Mouse (Mus musculus) retina, embryonic 14.5 days (tissue): ENCODE measurements around the gene Lta.
A peak's percentile ranks its signal among the peaks of the same experiment; 100 is the strongest.

ENCODE experiments used
- DNase-seq: peaks from one replicate; pipeline ENCODE4 v3.0.0-alpha.2; 2015; ENCODE audit warnings: low spot score

The Lta gene

DNA sequence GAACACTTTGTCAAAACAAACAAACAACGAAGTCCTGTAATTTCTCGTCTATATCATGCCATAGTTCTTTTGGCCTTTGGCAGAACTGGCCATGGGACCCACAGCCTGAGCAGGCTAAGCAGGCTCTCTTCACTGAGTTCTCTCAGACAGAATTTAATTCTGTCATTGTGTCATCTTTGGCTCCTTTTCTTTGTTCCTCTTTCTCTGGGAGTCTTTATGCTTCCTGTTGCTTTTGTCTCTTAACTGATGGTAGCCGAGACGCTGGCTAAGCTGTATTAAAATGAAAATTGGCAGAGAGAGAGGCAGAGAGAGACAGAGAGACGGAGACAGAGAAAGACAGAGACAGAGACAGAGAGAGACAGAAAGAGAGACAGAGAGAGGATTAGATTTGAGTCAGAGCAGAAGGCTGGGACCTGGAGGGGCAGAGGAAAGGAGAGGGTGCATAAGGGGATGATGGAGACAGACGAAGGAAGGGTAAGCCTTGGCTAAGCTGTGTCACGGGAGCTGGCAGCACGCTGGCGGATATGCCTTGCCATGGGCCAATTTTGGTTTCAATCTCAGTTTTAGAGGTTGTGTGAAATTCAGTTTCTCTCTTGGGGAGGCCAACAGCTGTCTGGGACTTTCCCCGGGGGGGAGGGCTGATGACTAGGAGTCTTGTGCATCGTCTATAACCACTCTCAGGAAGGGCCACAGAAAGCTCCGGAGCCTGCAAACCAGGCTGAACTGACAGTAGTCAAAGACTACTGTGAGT lies 4.8 kb upstream of the Lta start:
- no peak for DNase-seq

- no peak for DNase-seq
These were observed 224 bp upstream of the Lta start for GRCm38 (mm10) chr17:35205380-35205769.

DNA sequence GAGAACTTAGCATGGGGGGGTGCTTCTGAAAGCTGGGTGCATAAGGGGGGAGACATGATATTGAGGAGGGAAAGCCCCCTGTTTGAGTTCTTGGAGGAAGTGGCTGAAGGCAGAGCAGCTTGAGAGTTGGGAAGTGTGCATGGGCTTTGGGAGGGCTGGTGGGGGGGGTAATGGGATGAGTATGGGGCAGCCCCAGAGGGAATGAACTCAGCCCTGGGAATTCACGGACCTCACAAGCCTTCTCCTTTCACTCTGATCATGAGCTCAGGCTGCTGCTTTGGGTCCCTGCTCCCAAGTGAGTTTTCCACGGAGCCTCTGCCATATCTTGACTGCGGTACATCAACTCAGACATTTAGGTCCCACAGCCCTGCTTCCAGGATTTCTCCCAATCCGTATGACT lies 2.7 kb downstream of the Lta start:
- DNase-seq, result no peak

- no peak for DNase-seq
These were observed 3.4 kb downstream of the Lta start, which contains the start of gene Tnf for GRCm38 (mm10) chr17:35201787-35202186. Gene Tnf (minus strand): TSS chr17:35202007.

- no peak for DNase-seq
These were observed 4.0 kb downstream of the Lta start for GRCm38 (mm10) chr17:35201128-35201527.

DNA sequence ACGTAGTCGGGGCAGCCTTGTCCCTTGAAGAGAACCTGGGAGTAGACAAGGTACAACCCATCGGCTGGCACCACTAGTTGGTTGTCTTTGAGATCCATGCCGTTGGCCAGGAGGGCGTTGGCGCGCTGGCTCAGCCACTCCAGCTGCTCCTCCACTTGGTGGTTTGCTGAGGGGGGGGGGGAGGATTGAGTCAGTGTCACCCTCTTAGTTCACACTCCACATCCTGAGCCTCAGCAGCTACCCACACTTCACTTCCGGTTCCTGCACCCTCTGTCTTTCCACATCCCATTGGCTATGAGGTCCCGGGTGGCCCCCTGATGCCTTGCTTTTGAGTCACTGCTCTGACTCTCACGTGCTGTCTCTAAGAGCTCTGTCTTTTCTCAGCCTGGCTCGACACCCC lies 4.8 kb downstream of the Lta start:
- DNase-seq, result no peak

DNA sequence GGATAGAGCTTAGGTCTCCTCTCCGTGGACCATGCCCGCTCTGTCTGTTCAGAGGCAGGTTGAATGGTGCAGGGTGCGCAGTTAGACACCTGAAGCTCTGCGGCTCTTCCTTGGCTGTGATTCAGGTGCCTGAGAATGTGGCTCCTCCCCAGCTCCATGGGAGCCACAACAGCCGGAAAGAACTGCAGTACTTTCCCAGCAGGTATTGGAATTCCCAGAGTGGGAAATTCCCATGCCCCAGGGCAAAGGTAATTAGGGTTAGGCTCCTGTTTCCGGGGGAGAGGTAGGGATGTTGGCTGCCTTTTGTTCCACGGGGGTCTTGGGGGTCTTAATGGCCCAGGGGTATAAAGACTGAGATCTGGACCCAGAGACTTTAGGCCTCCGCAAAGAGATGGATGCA lies 6.2 kb downstream of the Lta start:
- no peak for DNase-seq

DNA sequence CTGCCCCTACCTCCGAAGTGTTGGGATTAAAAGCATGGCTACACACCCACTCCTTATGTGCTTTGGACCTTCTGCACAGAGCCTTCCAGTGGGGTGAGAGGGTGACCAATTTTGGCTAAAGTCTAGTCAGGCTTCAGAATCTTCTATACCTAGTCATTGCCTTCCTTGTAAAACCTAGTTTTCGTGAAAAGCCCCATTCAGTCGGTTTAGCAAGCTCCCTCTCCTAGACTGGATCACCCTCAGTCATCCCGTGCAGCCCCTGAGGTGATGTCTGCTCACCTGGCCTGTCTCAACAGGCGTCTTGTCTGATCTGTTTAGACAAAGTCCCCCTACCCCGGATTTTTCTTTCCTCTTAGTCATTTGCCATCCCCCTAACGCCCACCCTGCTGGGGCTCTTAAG lies 7.1 kb downstream of the Lta start:
- no peak for DNase-seq

- DNase-seq, result no peak
These were observed 8.0 kb downstream of the Lta start for GRCm38 (mm10) chr17:35197126-35197525.

GRCm38 (mm10) chr17:35196321-35196641 lies 8.9 kb downstream of the Lta start:
- DNase-seq, result no peak

DNA sequence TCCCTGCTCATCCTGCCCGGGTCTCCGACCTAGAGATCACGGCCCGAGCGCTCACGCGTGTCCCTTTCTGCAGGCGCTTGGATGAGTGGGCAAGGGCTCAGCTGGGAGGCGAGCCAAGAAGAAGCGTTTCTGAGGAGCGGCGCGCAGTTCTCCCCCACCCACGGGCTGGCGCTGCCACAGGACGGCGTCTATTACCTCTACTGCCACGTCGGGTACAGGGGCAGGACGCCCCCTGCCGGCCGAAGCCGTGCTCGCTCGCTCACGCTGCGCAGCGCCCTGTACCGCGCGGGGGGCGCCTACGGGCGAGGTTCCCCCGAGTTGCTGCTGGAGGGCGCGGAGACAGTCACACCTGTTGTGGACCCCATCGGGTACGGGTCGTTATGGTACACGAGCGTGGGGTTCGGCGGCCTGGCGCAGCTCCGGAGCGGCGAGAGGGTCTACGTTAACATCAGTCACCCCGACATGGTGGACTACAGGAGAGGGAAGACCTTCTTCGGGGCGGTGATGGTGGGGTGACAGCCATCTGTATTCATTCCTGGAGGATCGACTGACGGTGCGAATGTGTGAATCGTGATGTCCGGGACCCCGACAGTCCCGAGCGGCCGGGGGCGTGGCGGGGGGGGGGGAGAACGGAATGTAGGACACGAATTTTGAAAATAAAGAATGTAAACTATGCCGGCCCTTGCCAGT lies 9.4 kb downstream of the Lta start:
- peak; percentile 93 for DNase-seq

DNA sequence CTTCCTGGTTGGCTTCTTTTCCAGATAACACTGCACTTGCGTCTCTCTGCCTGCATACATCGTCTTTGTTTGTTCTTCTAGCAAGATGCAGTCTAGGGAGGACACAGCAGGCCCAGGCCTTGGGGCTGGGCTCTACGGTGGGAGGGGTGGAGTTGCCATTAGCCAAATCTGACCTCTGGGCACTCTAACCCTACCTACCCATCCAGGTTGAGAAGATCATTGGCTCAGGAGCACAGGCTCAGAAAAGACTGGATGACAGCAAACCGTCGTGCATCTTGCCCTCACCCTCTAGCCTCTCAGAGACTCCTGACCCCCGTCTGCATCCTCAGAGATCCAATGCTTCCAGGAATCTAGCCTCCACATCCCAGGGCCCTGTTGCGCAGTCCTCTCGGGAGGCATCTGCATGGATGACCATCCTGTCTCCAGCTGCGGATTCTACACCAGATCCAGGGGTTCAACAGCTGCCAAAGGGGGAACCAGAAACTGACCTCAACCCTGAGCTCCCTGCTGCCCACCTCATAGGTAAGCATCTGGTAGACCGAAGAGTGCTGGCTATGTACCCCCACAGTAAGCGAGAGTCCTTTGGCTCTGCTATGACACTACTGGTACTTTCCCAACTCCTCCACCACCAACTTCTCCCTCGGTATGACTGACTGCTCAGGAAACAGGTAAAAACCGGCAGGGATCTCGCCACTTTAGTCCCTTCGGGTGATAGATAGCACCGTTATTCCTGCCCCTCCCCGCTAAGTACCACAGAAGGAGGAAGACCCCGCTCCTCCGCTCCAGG lies 10.1 kb downstream of the Lta start:
- DNase-seq, result no peak

GRCm38 (mm10) chr17:35193881-35194843 lies 11.0 kb downstream of the Lta start, which contains the start of gene Ltb:
Gene Ltb (plus strand): TSS chr17:35194439.
- DNase-seq, result no peak

GRCm38 (mm10) chr17:35192924-35193323 lies 12.2 kb downstream of the Lta start:
- DNase-seq, result no peak

- no peak for DNase-seq
These were observed 13.4 kb downstream of the Lta start for GRCm38 (mm10) chr17:35191723-35192122.

GRCm38 (mm10) chr17:35190096-35190495 lies 15.1 kb downstream of the Lta start:
- DNase-seq, result no peak

GRCm38 (mm10) chr17:35189186-35189585 lies 16.0 kb downstream of the Lta start:
- no peak for DNase-seq

DNA sequence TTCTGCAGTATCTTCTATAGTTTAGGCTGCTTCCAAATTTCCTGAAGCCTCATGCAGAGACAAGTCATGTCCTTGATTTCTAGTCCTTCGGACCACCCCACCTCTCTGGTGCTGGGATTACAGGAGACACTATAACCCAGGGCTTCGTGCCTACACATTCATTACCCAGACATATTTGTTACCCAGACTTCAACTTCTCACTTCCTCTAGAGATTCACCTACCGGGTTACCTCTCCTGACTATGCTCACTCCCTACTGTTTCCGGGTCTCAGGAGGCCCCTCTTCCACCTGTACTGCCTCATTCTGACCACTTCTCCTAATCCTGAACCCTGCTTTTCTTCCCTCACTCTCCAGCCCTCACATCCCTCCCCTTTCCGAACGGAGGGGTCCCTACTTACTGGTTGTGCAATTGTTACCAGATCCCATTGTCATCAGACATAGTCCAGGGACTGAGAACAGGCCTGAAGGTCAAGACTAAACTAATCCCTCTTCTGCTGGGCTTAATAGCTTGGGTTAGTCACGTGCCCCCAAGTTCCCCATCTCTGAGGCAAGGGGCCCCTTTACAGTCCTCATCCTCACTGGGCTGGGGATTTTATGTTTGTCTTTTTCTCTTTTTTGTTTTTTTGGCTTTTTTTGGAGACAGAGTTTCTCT lies 17.1 kb downstream of the Lta start, which contains the start of gene Lst1:
Lst1 (minus strand) TSS at position 481 of the 652 bp plus-strand sequence.
- no peak for DNase-seq

DNA sequence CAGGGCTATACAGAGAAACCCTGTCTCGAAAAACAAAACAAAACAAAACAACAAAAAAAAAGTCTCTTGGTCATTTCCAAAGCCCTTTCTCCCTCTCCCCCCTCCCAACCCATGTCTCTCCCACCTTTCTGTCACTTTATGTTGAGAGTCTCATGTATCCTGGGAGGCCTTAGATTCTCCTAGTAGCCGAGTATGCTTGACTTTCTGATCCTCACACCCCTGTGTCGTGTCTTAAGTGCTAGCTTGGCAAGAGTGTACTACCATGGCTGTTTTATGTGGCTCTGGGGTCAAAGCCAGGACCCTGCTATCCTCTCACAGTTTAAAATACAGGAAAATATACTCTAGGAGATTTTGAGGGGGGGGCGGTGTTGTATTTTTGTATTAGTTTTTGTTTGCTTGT lies 17.8 kb downstream of the Lta start:
- DNase-seq, result no peak

DNA sequence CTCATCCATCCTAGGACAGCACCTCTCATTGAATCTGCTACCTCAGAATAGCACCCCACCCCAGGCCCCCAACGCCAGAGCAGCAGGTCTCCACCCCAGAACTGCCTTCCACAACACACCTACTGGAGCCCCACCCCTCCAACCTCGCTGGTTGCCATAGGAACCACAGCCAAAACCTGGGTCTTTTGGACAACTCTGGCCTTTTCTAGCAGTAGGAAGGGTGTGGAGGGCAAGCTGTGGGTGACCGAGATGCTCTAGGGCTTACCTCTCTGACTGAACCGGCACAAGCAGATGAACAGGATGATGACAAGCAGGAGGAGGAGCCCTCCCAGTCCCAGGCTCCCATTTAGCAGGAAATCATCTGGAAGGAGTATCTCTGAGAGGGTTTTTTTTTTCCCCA lies 18.5 kb downstream of the Lta start:
- peak; percentile 40 for DNase-seq
